Mouse (Mus musculus) CH12.LX (cell line): ENCODE measurements at regions not wholly inside any gene's neighbourhood (a gene's known extent, or its start where the extent isn't known, plus 50 kb on each side); places are given as distances from the start of the nearest gene placed in this dataset.
A peak's percentile ranks its signal among the peaks of the same experiment; 100 is the strongest.

Experiments
- CTCF ChIP-seq, 2 experiments: IDR thresholded peaks in 1 of 2; conservative IDR thresholded peaks in 1 of 2; 2 replicates each; pipeline ENCODE4 v1.5.1; 2011 to 2012; ENCODE audit warnings: low read depth in 2 of 2, low read length in 2 of 2, improper control_type of control experiment in 1 of 2, inconsistent platforms in 1 of 2, mild to moderate bottlenecking in 1 of 2, moderate library complexity in 1 of 2
- EP300 ChIP-seq: IDR thresholded peaks from 2 replicates; pipeline ENCODE4 v1.6.1; 2011; ENCODE audit warnings: low read length, improper control_type of control experiment
- SIN3A ChIP-seq: IDR thresholded peaks from 2 replicates; pipeline ENCODE4 v1.6.1; 2012; ENCODE audit warnings: low read length, improper control_type of control experiment, inconsistent platforms
- ZC3H11A ChIP-seq: IDR thresholded peaks from 2 replicates; pipeline ENCODE4 v1.6.1; 2012; ENCODE audit warnings: low read depth, mild to moderate bottlenecking, inconsistent platforms, low read length, improper control_type of control experiment

DNA sequence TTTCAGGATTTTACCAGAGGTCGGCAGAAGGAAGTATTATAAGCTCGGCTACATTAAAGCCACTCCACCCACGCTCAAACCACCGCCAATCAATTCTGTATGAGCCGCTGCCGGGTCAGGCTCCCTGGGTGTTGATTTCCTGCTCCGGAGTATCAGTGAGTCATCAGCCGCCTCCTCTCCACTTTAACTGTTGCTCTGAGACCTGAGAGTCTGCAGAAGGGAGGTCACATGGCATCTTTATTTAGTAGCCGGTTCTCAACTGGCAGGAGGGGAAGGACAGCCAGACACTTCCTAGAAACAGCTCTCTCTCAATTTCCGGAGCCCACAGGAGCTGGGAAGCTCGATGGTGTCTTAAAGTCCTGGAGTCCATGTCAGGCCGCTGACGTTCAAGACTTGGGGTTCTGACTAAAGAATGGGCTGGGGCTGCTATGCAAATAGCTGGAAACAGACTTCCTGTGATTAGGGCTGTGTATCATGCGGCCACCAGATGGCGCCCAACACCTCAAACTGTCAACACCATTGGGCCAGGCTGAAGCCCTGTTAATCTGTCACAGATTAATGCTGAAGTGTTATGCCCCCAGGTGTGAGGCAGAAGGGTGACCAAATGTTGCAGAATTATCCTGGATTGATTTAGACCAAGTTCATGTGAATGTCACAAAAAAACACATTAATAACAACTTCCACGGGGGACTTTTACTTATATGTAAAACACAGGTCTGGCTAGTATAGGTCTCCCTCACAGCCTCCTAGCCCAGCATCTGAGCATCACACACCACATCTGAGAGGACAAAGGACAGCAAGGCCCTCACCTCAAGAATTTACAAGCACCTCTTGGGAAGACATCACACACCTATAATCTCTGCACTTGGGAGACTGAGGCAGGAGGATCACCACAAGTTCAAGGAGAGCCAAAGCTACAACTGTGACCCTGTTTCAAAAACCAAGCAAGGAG lies 84.8 kb downstream of the Kcnh2 start:
- peak; percentile 81 for TF ChIP-seq SIN3A
- peak; percentile 76 to 96 for TF ChIP-seq CTCF (conservative IDR thresholded peaks at IDR 0.05 in 1 of 2, IDR thresholded peaks at IDR 0.05 in 1 of 2; ENCODE audit: low read depth in 2 of 2, low read length in 2 of 2)
- TF ChIP-seq ZC3H11A = no peak
- TF ChIP-seq EP300 = no peak
